Mouse (Mus musculus) cerebellum, adult 2 months (tissue): ENCODE data around the gene Oprd1. TPM values are rescaled to one million over a fixed set of nuclear protein-coding genes. Genes with fewer than 3 reads are reported as not detected.

Source experiments
- DNase-seq, 2 experiments: peaks; one replicate each; pipeline ENCODE4 v3.0.0; 2021
- H3K27ac ChIP-seq: fragments of 200-500 bp; 2 replicates; pipeline ENCODE4 v1.5.1; 2012; ENCODE audit warnings: low read length, control low read depth, inconsistent platforms; ENCODE audit not compliant: insufficient read depth
- H3K27me3 ChIP-seq: fragments of 200-500 bp; 2 replicates; pipeline ENCODE4 v1.6.1; 2012; ENCODE audit warnings: inconsistent platforms, mild to moderate bottlenecking, low read length, moderate library complexity; ENCODE audit not compliant: control insufficient read depth, insufficient read depth
- H3K4me1 ChIP-seq: fragments of 200-500 bp; 2 replicates; pipeline ENCODE4 v1.6.1; 2011; ENCODE audit warnings: low read length; ENCODE audit not compliant: control insufficient read depth, insufficient read depth
- H3K4me3 ChIP-seq: fragments of 200-500 bp; replicated peaks from 2 replicates; pipeline ENCODE3; 2011; ENCODE audit warnings: mild to moderate bottlenecking, low read depth, low read length, control low read depth; ENCODE audit not compliant: insufficient read depth
- CTCF ChIP-seq: fragments of 200-500 bp; IDR thresholded peaks from 2 replicates; pipeline ENCODE4 v1.5.1; 2011; ENCODE audit warnings: low read depth, mild to moderate bottlenecking, control low read depth, low read length, moderate library complexity, borderline replicate concordance; ENCODE audit not compliant: insufficient read depth
- POLR2A ChIP-seq: fragments of 200-500 bp; IDR thresholded peaks from 2 replicates; pipeline ENCODE4 v1.6.1; 2011; ENCODE audit warnings: low read length, control low read depth, borderline replicate concordance; ENCODE audit not compliant: insufficient read depth
- WGBS: fragments of 180-500 bp; shearing (Covaris S2); methylation state at CpG from one replicate; pipeline ENCODE4 v1.1.7; 2018; 5-methylcytosine and 5-hydroxymethylcytosine counted together
- polyA plus RNA-seq: library from polyadenylated mRNA; depleted of rRNA; stranded (reverse); fragments of >200 nt; gene quantifications from 2 replicates; pipeline ENCODE4 v1.2.3, GENCODE M21; 2012; rRNA removed

The Oprd1 gene
- polyA plus RNA-seq = 2.4 and 3.0 TPM in 2 replicates

DNA sequence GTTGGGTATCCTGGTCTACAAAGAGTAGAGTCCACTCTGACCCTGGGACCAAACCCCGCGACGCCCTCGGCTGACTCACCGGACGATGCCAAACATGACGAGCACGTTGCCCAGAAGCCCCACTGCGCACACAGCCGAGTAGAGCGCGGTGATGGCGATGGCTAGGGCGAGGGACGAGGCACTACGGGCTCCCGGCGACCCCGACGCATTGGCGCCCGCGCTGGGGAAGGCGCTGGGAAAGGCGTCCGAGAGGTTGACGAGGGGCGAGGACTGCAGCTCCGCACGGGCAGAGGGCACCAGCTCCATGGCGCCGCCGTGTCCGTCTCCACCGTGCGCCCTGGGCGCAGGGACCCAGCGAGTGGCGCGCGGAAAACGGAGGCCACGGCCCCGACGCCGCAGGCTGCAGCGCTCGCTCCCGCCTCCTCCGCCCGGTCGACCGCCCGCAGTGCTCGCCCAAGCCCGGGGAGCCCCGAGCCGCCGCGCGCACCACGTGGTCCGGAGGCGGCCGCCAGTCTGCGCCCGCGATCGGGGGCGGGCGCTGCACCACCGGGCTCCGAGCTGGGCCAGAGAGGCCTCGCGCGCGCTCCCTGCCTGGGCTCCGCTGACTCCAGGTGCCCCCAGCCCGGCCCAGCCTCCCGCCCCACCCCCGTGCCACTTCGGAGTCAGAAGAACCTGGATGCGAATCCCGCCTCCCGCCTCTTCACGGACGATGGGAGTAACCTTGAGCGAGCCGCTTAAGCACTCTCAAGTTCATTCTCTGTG, at the start of gene Oprd1:
TSS of gene Oprd1 (minus strand) at position 407 of the 762 bp plus-strand sequence.
- H3K4me3 ChIP-seq = no peak within 1 kb of the TSS
- no peak for DNase-seq
- no peaks in the 10 kb centered on the region for H3K4me1 ChIP-seq
- no peak within 1 kb of the TSS for H3K27ac ChIP-seq
- H3K27me3 ChIP-seq = no peaks in the 10 kb centered on the region; the same call in 1 of the 2 replicates
- WGBS = 1% methylated on average over 88 of the region's 89 CpGs
- no peak for TF ChIP-seq CTCF
- no peak for TF ChIP-seq POLR2A

DNA sequence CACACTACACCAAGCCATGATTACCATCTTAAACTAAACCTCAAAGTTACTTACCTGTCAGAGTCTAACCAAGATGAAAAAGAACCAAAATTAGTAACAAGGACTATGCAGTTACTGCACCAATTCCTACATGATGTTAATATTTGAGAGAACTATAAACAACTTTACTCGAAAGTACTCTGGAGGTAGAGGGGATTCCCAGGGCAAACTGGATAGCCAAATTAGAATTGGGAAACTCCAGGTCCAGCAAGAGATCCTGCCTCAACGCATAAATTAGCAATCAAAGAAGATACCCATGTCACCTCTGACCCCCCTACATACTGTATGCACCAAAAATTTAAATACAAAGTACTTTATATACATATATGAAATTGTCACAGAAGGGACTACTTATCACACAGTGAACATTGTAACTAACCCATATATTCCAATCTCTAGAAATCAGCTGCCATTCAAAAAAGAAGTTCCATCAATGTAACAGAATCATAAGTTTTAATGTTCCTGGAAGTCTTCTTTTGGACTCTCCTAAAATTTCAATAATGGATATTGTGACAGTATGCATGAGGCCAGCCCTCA, 43.6 kb upstream of the Oprd1 start:
- no peaks in the 10 kb centered on the region for H3K27me3 ChIP-seq
- H3K4me1 ChIP-seq = no peaks in the 10 kb centered on the region
- WGBS = 85% methylated on average over 2 of the region's 2 CpGs

DNA sequence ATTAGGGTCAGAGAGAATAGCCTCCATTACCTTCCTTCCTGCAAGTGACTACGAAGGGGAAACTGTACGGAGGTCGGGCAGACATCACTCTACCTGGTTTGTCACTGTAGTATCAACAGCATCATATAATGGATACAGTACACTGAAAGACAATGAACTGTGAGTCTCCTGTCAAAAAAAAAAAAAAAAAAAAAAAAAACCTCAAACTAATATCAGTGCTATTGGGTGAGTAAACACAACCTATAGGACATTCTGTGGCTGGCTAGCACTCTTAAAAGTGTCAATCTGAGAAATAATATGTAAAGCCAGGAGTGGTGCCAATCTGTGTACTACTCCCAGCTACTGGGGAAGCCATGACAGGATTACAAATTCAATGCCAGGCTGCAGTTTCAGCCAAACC, 38.9 kb upstream of the Oprd1 start:
- 93% methylated on average over 3 of the region's 3 CpGs for WGBS
- H3K4me1 ChIP-seq = no peaks in the 10 kb centered on the region
- no peak overlapping the region for H3K4me3 ChIP-seq
- H3K27me3 ChIP-seq = no peaks in the 10 kb centered on the region
- no peak for TF ChIP-seq POLR2A
- no peak for TF ChIP-seq CTCF
- no peak for DNase-seq
- H3K27ac ChIP-seq = no peak overlapping the region

More for the DNA sequence above, 43.6 kb upstream of the Oprd1 start:
- TF ChIP-seq CTCF (no peak), POLR2A (no peak)
- DNase-seq = no peak
- H3K27ac ChIP-seq = no peak overlapping the region
- H3K4me3 ChIP-seq = no peak overlapping the region

DNA sequence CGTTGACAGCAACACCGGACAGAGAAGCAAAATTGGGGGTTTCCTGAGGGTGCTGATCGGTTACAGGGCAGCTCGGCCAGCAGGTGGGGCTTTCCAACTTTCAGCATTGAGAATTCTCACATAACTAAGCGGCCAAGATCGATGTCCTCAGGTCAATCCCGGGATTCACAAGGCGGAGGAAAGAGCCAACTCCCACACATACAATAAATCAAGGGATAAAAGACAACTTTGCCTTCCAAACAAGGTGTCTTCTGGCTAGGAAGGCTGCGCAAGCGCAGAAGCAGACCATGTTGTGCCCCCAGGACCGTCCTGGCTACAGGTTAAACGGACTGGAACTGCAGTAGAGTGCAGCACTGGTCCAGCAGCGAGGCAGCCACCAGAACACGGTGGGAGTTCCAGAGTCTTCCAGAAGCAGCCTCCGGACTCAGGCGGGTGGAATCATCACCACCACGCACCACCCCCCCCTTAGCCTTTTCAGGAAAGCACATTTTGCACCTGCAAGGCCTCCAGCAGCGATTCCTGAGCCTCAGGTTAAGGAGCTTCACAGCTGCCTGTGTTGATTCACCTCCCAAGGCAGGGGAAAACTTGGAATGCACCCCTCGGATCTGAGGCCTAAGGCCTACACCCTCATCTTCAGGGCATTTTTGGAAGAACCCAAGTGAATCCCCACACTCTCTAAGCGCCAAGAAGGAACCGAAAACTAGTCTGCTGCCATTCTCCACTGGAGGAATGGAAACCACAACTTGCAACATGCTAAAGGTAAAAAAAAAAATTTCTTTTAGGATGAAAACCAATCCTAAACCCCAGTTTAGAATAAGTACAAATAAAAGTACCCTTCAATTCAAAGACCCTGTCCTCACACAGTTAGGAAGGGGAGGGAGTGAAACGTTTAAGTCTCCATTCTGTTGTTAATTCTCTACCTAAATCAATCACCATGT, 37.7 kb upstream of the Oprd1 start:
- Histone ChIP-seq H3K4me3 (no peak overlapping the region), H3K27me3 (no peaks in the 10 kb centered on the region), H3K27ac (no peak overlapping the region), H3K4me1 (no peaks in the 10 kb centered on the region)
- WGBS = 65% methylated on average over 22 of the region's 22 CpGs
- no peak for DNase-seq
- TF ChIP-seq POLR2A = no peak
- TF ChIP-seq CTCF = no peak

DNA sequence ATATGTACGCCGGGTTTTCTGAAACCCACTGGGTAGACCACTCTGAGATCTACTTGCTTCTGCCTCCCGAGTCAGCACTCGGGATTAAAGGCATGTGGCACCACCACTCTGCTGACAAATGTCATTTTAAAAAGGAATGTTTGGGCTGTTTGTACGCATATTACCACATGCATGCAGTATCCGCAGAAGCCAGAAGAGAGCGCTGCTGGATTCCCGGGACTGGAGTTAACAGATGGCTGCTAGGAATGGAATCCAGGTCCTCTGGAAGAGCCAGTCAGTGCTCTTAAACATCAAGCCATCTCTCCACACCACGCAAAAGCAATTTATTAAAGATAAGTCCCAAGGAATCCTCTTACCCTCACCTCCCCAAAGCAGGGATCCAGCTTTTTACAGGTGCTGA, 36.4 kb upstream of the Oprd1 start:
- Histone ChIP-seq H3K4me1 (no peaks in the 10 kb centered on the region), H3K27me3 (no peaks in the 10 kb centered on the region), H3K27ac (no peak overlapping the region), H3K4me3 (no peak overlapping the region)
- 67% methylated on average over 9 of the region's 9 CpGs for WGBS
- DNase-seq = peak; percentile 32 to 53
- no peak for TF ChIP-seq POLR2A
- TF ChIP-seq CTCF = peak; percentile 20; the same call in 1 of the 2 replicates

DNA sequence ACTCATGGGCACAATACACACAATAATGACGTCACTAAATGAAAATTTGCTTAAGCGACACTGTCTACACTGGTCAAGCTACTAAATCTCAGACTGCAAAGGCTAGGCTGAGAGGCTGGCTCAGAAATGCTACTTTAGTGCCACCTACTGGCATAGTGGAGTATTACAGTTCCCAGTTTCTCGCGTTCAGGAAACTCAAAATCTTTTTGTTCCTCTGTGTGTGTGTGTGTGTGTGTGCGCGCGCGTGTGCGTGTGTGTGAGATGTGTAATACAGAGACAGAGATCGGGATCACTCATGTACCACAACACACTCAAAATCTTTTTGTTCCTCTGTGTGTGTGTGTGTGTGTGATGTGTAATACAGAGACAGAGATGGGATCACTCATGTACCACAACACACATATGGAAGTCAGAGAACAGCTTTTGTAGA, 34.4 kb upstream of the Oprd1 start:
- Histone ChIP-seq H3K4me3 (no peak overlapping the region), H3K27ac (no peak overlapping the region), H3K27me3 (no peaks in the 10 kb centered on the region), H3K4me1 (no peaks in the 10 kb centered on the region)
- 3% methylated on average over 10 of the region's 10 CpGs for WGBS
- DNase-seq = peak; percentile 48 to 49
- TF ChIP-seq POLR2A (no peak), CTCF (peak; percentile 71)

DNA sequence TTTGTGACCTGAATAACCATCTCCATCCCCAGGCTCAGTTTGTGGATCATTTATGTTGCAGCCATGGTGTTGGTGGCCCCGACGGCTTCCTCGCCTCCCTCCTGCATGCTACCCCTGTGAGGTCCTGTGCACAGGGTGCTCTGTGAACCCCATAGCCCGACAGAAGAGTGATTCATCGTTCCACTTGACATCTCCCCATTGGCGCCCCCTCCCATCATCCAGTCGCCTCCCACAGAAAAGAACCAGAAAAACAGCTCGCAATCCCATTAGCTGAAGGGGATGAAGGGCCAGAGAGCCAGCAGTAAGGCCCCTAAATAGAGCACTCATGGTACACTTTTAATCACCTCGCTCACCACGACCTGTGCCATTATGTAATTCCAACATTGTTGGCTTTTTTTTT, 32.2 kb upstream of the Oprd1 start:
- no peak for DNase-seq
- H3K4me1 ChIP-seq = no peaks in the 10 kb centered on the region
- TF ChIP-seq CTCF = no peak
- no peak for TF ChIP-seq POLR2A
- 59% methylated on average over 10 of the region's 10 CpGs for WGBS
- H3K27ac ChIP-seq = no peak overlapping the region
- no peaks in the 10 kb centered on the region for H3K27me3 ChIP-seq
- no peak overlapping the region for H3K4me3 ChIP-seq
